Mouse (Mus musculus) lung, adult 2 months (tissue): Measurements from ENCODE around the gene Atl3. TPM values are rescaled to one million over a fixed set of nuclear protein-coding genes. Genes with fewer than 3 reads are reported as not detected.

Experiments used
- DNase-seq: peaks from one replicate; pipeline ENCODE4 v3.0.0; 2022
- H3K4me1 ChIP-seq: fragments of 200-500 bp; 2 replicates; pipeline ENCODE4 v1.6.1; 2011; ENCODE audit warnings: low read length; ENCODE audit not compliant: control insufficient read depth, insufficient read depth
- H3K4me3 ChIP-seq: fragments of 200-500 bp; replicated peaks from 2 replicates; pipeline ENCODE3; 2011; ENCODE audit warnings: low read depth, mild to moderate bottlenecking, control low read depth, low read length; ENCODE audit errors: extremely low read depth
- CTCF ChIP-seq: fragments of 200-500 bp; IDR thresholded peaks from 2 replicates; pipeline ENCODE4 v1.5.1; 2011; ENCODE audit warnings: mild to moderate bottlenecking, low read length, control low read depth; ENCODE audit not compliant: insufficient read depth
- POLR2A ChIP-seq: fragments of 200-500 bp; IDR thresholded peaks from 2 replicates; pipeline ENCODE4 v1.6.1; 2011; ENCODE audit warnings: low read depth, mild to moderate bottlenecking, control low read depth, low read length, borderline replicate concordance; ENCODE audit errors: extremely low read depth
- WGBS: fragments of 180-500 bp; shearing (Covaris S2); methylation state at CpG from one replicate; pipeline ENCODE4 v1.1.7; 2018; 5-methylcytosine and 5-hydroxymethylcytosine counted together
- polyA plus RNA-seq: library from polyadenylated mRNA; depleted of rRNA; stranded (reverse); fragments of >200 nt; gene quantifications from 2 replicates; pipeline ENCODE4 v1.2.3, GENCODE M21; 2012; rRNA removed

Atl3 gene
- polyA plus RNA-seq, 1 experiment = 24.5 TPM

DNA sequence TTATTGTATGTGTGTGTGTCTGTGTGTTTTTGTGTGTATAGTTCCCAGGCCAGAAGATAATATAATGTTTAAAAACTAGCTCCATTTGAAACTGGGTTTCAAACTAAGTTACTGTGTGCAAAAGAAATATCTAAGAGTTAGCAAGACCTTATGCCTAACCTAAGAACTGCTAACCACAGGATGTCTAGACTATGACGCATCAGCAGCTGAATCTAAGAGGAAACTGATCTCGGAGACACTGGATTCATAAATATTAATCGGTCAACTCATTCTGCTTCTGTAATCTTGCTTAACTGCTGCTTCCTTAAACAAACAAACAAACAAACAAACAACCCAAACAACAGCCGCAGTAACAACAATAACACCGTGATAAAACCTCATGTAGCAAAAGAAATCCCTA, 75.8 kb downstream of the Atl3 start:
- Histone ChIP-seq H3K4me3 (no peak overlapping the region), H3K4me1 (no peaks in the 10 kb centered on the region)
- 71% methylated on average over 5 of the region's 5 CpGs for WGBS
- no peak for DNase-seq
- TF ChIP-seq CTCF (no peak), POLR2A (no peak)

GRCm38 (mm10) chr19:7576180-7576579, 82.3 kb downstream of the Atl3 start:
- no peak for TF ChIP-seq CTCF
- TF ChIP-seq POLR2A = no peak
- 90% methylated on average over 1 of the region's 1 CpGs for WGBS
- no peak for DNase-seq
- no peak overlapping the region for H3K4me3 ChIP-seq
- peaks cover 8% of the 10 kb centered on the region for H3K4me1 ChIP-seq

DNA sequence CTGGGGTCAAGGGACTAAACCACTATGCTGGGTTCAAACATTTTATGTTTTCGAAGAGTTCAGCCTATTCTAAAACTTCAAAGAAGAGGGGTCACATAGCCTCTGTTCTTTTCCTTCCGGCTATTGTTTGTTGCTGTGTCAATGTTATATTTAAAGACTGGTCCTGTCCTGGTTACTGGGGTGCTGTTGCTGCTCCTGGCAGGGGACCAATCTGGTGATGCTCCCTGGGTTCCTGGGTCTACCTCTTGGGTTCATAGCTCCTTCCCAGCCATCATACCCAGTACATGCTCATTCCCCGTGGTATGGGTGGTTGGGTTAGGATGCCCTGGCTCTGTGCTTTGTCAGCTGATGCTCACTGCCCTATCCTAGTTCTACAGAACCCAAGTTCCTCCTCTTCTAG, 83.9 kb downstream of the Atl3 start:
- Histone ChIP-seq H3K4me1 (peaks cover 8% of the 10 kb centered on the region), H3K4me3 (no peak overlapping the region)
- TF ChIP-seq POLR2A (no peak), CTCF (no peak)
- 66% methylated on average over 3 of the region's 3 CpGs for WGBS
- DNase-seq = no peak

- no peak for DNase-seq
- H3K4me1 ChIP-seq = peaks cover 8% of the 10 kb centered on the region
- 21% methylated on average over 5 of the region's 5 CpGs for WGBS
- no peak for TF ChIP-seq CTCF
- TF ChIP-seq POLR2A = no peak
- H3K4me3 ChIP-seq = no peak overlapping the region
These were observed 87.2 kb downstream of the Atl3 start for GRCm38 (mm10) chr19:7581042-7581441.

- Histone ChIP-seq H3K4me1 (peaks cover 8% of the 10 kb centered on the region), H3K4me3 (no peak overlapping the region)
- no peak for DNase-seq
- TF ChIP-seq POLR2A (no peak), CTCF (no peak)
- WGBS = 28% methylated on average over 7 of the region's 7 CpGs
These were observed 89.3 kb downstream of the Atl3 start for GRCm38 (mm10) chr19:7583101-7583500.

DNA sequence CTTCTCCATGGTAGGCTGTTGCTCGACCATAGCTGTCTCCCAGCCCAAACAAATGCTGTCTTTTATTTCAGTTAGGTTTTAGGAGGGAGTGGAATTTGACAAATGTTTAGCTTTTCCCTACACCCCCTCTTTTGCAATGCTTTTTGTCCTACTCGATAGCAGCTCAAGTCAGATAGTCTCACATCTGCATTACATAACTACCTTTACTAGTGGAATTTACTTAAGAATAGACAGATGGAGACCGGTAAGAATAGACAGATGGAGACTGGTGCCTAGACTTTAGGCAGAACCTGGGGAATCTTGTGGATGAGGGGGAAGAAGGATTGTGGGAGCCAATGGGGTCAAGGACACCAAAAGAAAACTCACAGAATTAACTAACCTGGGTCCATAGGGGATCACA, 89.8 kb downstream of the Atl3 start:
- Histone ChIP-seq H3K4me1 (peaks cover 8% of the 10 kb centered on the region), H3K4me3 (no peak overlapping the region)
- WGBS = 63% methylated on average over 3 of the region's 3 CpGs
- no peak for DNase-seq
- TF ChIP-seq POLR2A (no peak), CTCF (no peak)

GRCm38 (mm10) chr19:7585279-7585678, 91.4 kb downstream of the Atl3 start:
- TF ChIP-seq CTCF (no peak), POLR2A (no peak)
- 92% methylated on average over 8 of the region's 8 CpGs for WGBS
- peaks cover 7% of the 10 kb centered on the region for H3K4me1 ChIP-seq
- no peak for DNase-seq
- no peak overlapping the region for H3K4me3 ChIP-seq

DNA sequence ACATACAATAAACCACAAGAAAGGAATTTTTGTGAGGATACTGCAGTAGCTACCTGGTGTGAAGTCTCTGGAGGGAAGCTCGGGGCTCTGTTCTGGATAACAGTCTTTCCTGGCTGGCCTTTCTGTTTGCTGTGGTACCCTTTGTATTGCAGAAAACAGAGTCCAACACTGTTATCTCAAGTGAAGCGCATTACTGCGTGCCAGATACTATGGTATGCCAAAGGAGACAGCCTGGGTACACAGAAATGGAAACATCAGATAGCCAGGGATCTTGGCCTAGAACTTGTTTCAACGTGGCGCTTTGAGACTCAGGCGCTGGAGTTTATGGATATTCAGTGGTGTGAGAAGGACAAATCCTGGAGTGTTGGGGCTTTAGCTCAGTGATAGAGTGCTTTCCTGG, 91.9 kb downstream of the Atl3 start:
- Histone ChIP-seq H3K4me3 (no peak overlapping the region), H3K4me1 (peaks cover 3% of the 10 kb centered on the region)
- WGBS = 91% methylated on average over 6 of the region's 6 CpGs
- no peak for TF ChIP-seq CTCF
- TF ChIP-seq POLR2A = no peak
- DNase-seq = no peak

Other genes starting within 250 kb of the Atl3 start
- gene Rcor2, start 226.7 kb upstream of the Atl3 start, polyA plus RNA-seq = 1.7 and 3.3 TPM in 2 replicates
- gene Mark2, start 152.2 kb upstream of the Atl3 start, polyA plus RNA-seq = 68.6 and 94.1 TPM in 2 replicates
- gene Spindoc, start 111.0 kb upstream of the Atl3 start, polyA plus RNA-seq = 19.0 and 19.3 TPM in 2 replicates
- 26.2 and 36.7 TPM in 2 replicates for gene 2700081O15Rik, start 76.4 kb upstream of the Atl3 start, polyA plus RNA-seq
- gene Rtn3, start 10.8 kb upstream of the Atl3 start, polyA plus RNA-seq = 106 and 107 TPM in 2 replicates
- 15.1 and 19.0 TPM in 2 replicates for gene Pla2g16, start 63.4 kb downstream of the Atl3 start, polyA plus RNA-seq
- gene Lgals12, start 113.2 kb downstream of the Atl3 start, polyA plus RNA-seq = 3.2 and 6.0 TPM in 2 replicates
- gene Hrasls5, start 118.5 kb downstream of the Atl3 start, polyA plus RNA-seq = 0.15 and 0.40 TPM in 2 replicates
- gene Slc22a19, start 217.3 kb downstream of the Atl3 start, polyA plus RNA-seq = not detected in 2 replicates